Mouse (Mus musculus): ENCODE measurements around the gene Ric3. TPM values are rescaled to one million over a fixed set of nuclear protein-coding genes. Genes with fewer than 3 reads are reported as not detected.

Gene Ric3
- total and polyA plus RNA-seq, 3 experiments: 0.13 TPM; not detected in 2

- dilution Hi-C loops (cut with MboI; ENCODE audit: extremely low pct_ligation_motif_present, extremely low pct_unique_long_range_greater_than_20kb, low sequenced_read_pairs): no loop called here
- Histone ChIP-seq H3K27ac (ENCODE audit: insufficient read depth, low read depth) (no peak overlapping the region), H3K4me1 (ENCODE audit: control insufficient read depth in 1 of 2, insufficient read depth in 2 of 2) (no peaks in the 10 kb centered on the region), H3K9ac (ENCODE audit: insufficient read depth, low read depth) (no peak overlapping the region), H3K9me3 (replicated peaks; ENCODE audit: low read length) (no peaks in the 10 kb centered on the region), H3K4me2 (ENCODE audit: insufficient read depth, low read depth, poor library complexity, severe bottlenecking) (no peak overlapping the region), H3K4me3 (replicated peaks in 1 of 3; ENCODE audit: low read depth in 2 of 3, low read length in 2 of 3, poor library complexity in 1 of 3) (no peak overlapping the region), H3K79me2 (replicated peaks; ENCODE audit: control insufficient read depth, extremely low read depth, insufficient read depth, poor library complexity, severe bottlenecking) (no peaks in the 10 kb centered on the region), H3K36me3 (replicated peaks in 1 of 2; ENCODE audit: control insufficient read depth in 1 of 2, insufficient read depth in 1 of 2, low read length in 1 of 2) (no peaks in the 10 kb centered on the region), H3K27me3 (replicated peaks) (peaks cover 52% of the 10 kb centered on the region)
- DNase-seq (ENCODE audit: extremely low read depth): no peak
- in situ Hi-C loops (cut with MboI; ENCODE audit: low pct_ligation_motif_present, low pct_unique_long_range_greater_than_20kb, low sequenced_read_pairs): no loop called here
- no peak for TF ChIP-seq USF1 (IDR thresholded peaks at IDR 0.05; ENCODE audit: low read depth, low read length)
- no peak for TF ChIP-seq ZNF384 (IDR thresholded peaks at IDR 0.05; ENCODE audit: low read depth, low read length)
- no peak for TF ChIP-seq ELF1 (IDR thresholded peaks at IDR 0.05; ENCODE audit: low read depth, low read length)
- no peak for TF ChIP-seq USF2 (conservative IDR thresholded peaks at IDR 0.05; ENCODE audit: low read depth, low read length)
- no peak for TF ChIP-seq JUND (conservative IDR thresholded peaks at IDR 0.05; ENCODE audit: low read depth, low read length)
- TF ChIP-seq POLR2AphosphoS2 (IDR thresholded peaks at IDR 0.05; ENCODE audit: low read depth, low read length): no peak
- TF ChIP-seq E2F4 (IDR thresholded peaks at IDR 0.05; ENCODE audit: insufficient replicate concordance, low read depth, low read length): no peak
Measured at GRCm38 (mm10) chr7:109038121-109038735, 44.9 kb downstream of the Ric3 start.

GRCm38 (mm10) chr7:109032054-109032453 lies 51.1 kb downstream of the Ric3 start:
- peak in 1 of 2 experiments; percentile 16; a peak in 1 of 4 replicates for TF ChIP-seq CTCF (conservative IDR thresholded peaks at IDR 0.05 in 1 of 2, IDR thresholded peaks at IDR 0.05 in 1 of 2; ENCODE audit: low read depth in 2 of 2, low read length in 2 of 2)
- no peak for TF ChIP-seq NRF1 (IDR thresholded peaks at IDR 0.05; ENCODE audit: low read depth, low read length)
- dilution Hi-C loops (cut with MboI; ENCODE audit: extremely low pct_ligation_motif_present, extremely low pct_unique_long_range_greater_than_20kb, low sequenced_read_pairs) (no loop called here), in situ Hi-C loops (cut with MboI; ENCODE audit: low pct_ligation_motif_present, low pct_unique_long_range_greater_than_20kb, low sequenced_read_pairs) (no loop called here)
- no peak overlapping the region for H3K27ac ChIP-seq (ENCODE audit: insufficient read depth, low read depth)
- H3K27me3 ChIP-seq (replicated peaks): peaks cover 57% of the 10 kb centered on the region
- no peak overlapping the region for H3K4me3 ChIP-seq (replicated peaks in 1 of 3; ENCODE audit: low read depth in 2 of 3, low read length in 2 of 3, poor library complexity in 1 of 3)
- DNase-seq (ENCODE audit: extremely low read depth): no peak
- no peaks in the 10 kb centered on the region for H3K36me3 ChIP-seq (replicated peaks in 1 of 2; ENCODE audit: control insufficient read depth in 1 of 2, insufficient read depth in 1 of 2, low read length in 1 of 2)
- no peak overlapping the region for H3K9ac ChIP-seq (ENCODE audit: insufficient read depth, low read depth)
- H3K4me2 ChIP-seq (ENCODE audit: insufficient read depth, low read depth, poor library complexity, severe bottlenecking): no peak overlapping the region
- no peaks in the 10 kb centered on the region for H3K9me3 ChIP-seq (replicated peaks; ENCODE audit: low read length)
- no peaks in the 10 kb centered on the region for H3K79me2 ChIP-seq (replicated peaks; ENCODE audit: control insufficient read depth, extremely low read depth, insufficient read depth, poor library complexity, severe bottlenecking)
- H3K4me1 ChIP-seq (ENCODE audit: control insufficient read depth in 1 of 2, insufficient read depth in 2 of 2): no peaks in the 10 kb centered on the region

- peaks cover 53% of the 10 kb centered on the region for H3K27me3 ChIP-seq (replicated peaks)
- in situ Hi-C loops (cut with MboI; ENCODE audit: low pct_ligation_motif_present, low pct_unique_long_range_greater_than_20kb, low sequenced_read_pairs): no loop called here
- dilution Hi-C loops (cut with MboI; ENCODE audit: extremely low pct_ligation_motif_present, extremely low pct_unique_long_range_greater_than_20kb, low sequenced_read_pairs): no loop called here
Measured at GRCm38 (mm10) chr7:109031331-109031730, 51.8 kb downstream of the Ric3 start.

More at GRCm38 (mm10) chr7:109031331-109031730, 51.8 kb downstream of the Ric3 start:
- no peak for TF ChIP-seq MAX (IDR thresholded peaks at IDR 0.05; ENCODE audit: low read length)
- no peak for TF ChIP-seq GABPA (IDR thresholded peaks at IDR 0.05; ENCODE audit: insufficient replicate concordance, low read depth, low read length)
- no peak for TF ChIP-seq USF2 (conservative IDR thresholded peaks at IDR 0.05; ENCODE audit: low read depth, low read length)
- TF ChIP-seq JUND (conservative IDR thresholded peaks at IDR 0.05; ENCODE audit: low read depth, low read length): no peak
- no peak overlapping the region for H3K4me2 ChIP-seq (ENCODE audit: insufficient read depth, low read depth, poor library complexity, severe bottlenecking)
- H3K4me3 ChIP-seq (replicated peaks in 1 of 3; ENCODE audit: low read depth in 2 of 3, low read length in 2 of 3, poor library complexity in 1 of 3): no peak overlapping the region
- DNase-seq (ENCODE audit: extremely low read depth): no peak
- no peak overlapping the region for H3K27ac ChIP-seq (ENCODE audit: insufficient read depth, low read depth)
- no peaks in the 10 kb centered on the region for H3K9me3 ChIP-seq (replicated peaks; ENCODE audit: low read length)
- H3K79me2 ChIP-seq (replicated peaks; ENCODE audit: control insufficient read depth, extremely low read depth, insufficient read depth, poor library complexity, severe bottlenecking): no peaks in the 10 kb centered on the region
- H3K4me1 ChIP-seq (ENCODE audit: control insufficient read depth in 1 of 2, insufficient read depth in 2 of 2): no peaks in the 10 kb centered on the region
- H3K9ac ChIP-seq (ENCODE audit: insufficient read depth, low read depth): no peak overlapping the region
- no peaks in the 10 kb centered on the region for H3K36me3 ChIP-seq (replicated peaks in 1 of 2; ENCODE audit: control insufficient read depth in 1 of 2, insufficient read depth in 1 of 2, low read length in 1 of 2)
